Mouse (Mus musculus): ENCODE results near the gene Mvb12a. TPM values are rescaled to one million over a fixed set of nuclear protein-coding genes. Genes with fewer than 3 reads are reported as not detected.
A peak's percentile ranks its signal among the peaks of the same experiment; 100 is the strongest.
"Not testable (repeated sequence)": the region's sequence is repeated elsewhere in the genome, so short reads cannot be mapped to it uniquely, and the experiment has no call there.

Mvb12a gene
- polyA plus RNA-seq, 1 experiment from 2014 or later, result 133 TPM

DNA sequence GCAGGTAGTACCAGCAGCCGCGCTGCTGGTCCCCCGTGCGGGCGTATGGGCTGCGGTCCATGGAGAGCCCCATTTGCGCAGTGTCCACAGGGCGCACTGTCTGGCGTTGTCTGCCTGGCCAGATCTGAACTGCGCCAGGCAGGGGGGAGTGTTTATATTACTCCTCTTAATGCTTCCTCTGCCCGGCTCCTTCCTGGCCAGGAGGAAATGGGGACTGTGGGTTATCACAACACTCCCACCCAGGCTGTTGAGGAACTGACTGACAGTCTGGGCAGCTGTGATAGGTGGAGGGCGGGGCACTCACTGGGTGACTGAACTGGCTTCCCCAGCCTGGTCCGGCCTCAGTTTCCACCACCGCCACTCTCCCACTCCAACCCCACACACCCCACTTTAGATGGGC is 31.1 kb upstream of the Mvb12a start, which contains the start of gene Plvap:
Gene Plvap, minus strand, starts transcription at position 109 of the 400 bp plus-strand sequence.
- TF ChIP-seq CTCF (IDR thresholded peaks at IDR 0.05; ENCODE audit: low read depth), result no peak
- Histone ChIP-seq H3K4me2 (replicated peaks; ENCODE audit: low read depth) (no peak within 1 kb of the TSS), H3K4me3 (ENCODE audit: low read depth, low read length) (peak within 1 kb of the TSS; percentile 11; the same call in 1 of the 2 replicates), H3K36me3 (ENCODE audit: control insufficient read depth, insufficient read depth) (no peaks in the 10 kb centered on the region), H3K27ac (ENCODE audit: low read depth, low read length) (no peak within 1 kb of the TSS), H3K9me3 (ENCODE audit: control insufficient read depth) (no peaks in the 10 kb centered on the region), H3K4me1 (replicated peaks; ENCODE audit: control insufficient read depth, insufficient read depth, low read length) (no peaks in the 10 kb centered on the region), H3K9ac (ENCODE audit: low read depth, low read length) (no peak within 1 kb of the TSS), H3K27me3 (replicated peaks; ENCODE audit: control insufficient read depth, insufficient read depth, low read length) (peaks cover 23% of the 10 kb centered on the region)
- ATAC-seq, result no peak
- 33% methylated on average over 14 of the region's 14 CpGs for WGBS

DNA sequence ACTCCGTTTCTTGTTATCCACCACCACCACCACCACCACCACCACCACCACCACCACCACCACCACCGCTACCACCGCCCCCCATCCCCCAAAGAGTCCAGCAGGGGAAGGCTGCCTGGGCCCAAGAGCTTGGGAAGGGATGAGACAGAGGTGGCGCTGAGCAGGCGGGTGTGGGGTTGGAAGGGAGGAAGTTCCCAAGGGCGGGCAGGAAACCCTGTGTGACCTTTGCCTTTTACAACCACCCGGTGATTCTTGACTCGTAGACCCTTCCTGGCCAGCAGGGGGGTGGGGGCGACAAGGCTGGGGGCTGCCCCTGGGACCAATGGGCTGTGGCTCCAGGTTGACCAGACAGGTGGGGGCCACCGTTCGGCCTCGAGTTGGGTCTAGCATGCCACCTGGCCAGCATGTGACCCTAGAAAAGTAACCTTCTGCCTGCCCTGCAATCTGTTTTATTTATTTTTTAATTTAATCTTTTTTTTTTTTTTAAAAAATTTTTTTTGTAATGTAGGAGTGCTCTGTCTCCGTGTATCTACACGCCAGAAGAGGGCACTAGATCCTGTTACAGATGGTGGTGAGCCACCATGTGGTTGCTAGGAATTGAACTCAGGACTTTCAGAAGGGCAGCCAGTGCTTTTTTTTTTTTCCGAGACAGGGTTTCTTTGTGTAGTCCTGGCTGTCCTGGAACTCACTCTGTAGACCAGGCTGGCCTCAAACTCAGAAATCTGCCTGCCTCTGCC is 29.5 kb upstream of the Mvb12a start:
- no peak overlapping the region for H3K4me3 ChIP-seq (ENCODE audit: low read depth, low read length)
- H3K4me1 ChIP-seq (replicated peaks; ENCODE audit: control insufficient read depth, insufficient read depth, low read length), result no peaks in the 10 kb centered on the region
- no peaks in the 10 kb centered on the region for H3K36me3 ChIP-seq (ENCODE audit: control insufficient read depth, insufficient read depth)
- TF ChIP-seq CTCF (IDR thresholded peaks at IDR 0.05; ENCODE audit: low read depth), result 0 out of 2 replicates have a peak, but pooled peaks have one; percentile 15
- no peak overlapping the region for H3K9ac ChIP-seq (ENCODE audit: low read depth, low read length)
- H3K4me2 ChIP-seq (replicated peaks; ENCODE audit: low read depth), result no peak overlapping the region
- peaks cover 8% of the 10 kb centered on the region; the same call in 1 of the 2 replicates for H3K27me3 ChIP-seq (replicated peaks; ENCODE audit: control insufficient read depth, insufficient read depth, low read length)
- H3K27ac ChIP-seq (ENCODE audit: low read depth, low read length), result no peak overlapping the region
- 67% methylated on average over 15 of the region's 15 CpGs for WGBS
- H3K9me3 ChIP-seq (ENCODE audit: control insufficient read depth), result no peaks in the 10 kb centered on the region
- no peak for ATAC-seq

DNA sequence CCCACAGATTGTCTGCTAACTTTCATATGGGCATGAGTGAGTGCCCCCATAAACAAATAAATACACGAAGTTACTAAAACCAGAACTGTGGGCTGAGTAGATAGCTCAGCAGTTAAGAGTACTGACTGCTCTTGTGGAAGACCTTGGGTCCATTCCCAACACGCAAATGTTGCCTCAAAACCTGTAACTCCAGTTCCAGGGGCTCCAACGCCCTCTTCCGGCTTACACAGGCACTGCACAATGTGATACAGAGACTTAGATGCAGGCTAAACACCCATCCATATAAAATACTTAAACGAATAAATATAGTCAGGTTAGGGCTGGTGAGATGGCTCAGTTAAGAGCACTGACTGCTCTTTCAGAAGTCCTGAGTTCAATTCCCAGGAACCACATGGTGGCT is 27.7 kb upstream of the Mvb12a start:
- no peak for TF ChIP-seq CTCF (IDR thresholded peaks at IDR 0.05; ENCODE audit: low read depth)
- no peak overlapping the region for H3K4me2 ChIP-seq (replicated peaks; ENCODE audit: low read depth)
- H3K9ac ChIP-seq (ENCODE audit: low read depth, low read length), result no peak overlapping the region
- H3K27me3 ChIP-seq (replicated peaks; ENCODE audit: control insufficient read depth, insufficient read depth, low read length), result no peaks in the 10 kb centered on the region
- no peak for ATAC-seq
- 68% methylated on average over 5 of the region's 5 CpGs for WGBS
- H3K4me1 ChIP-seq (replicated peaks; ENCODE audit: control insufficient read depth, insufficient read depth, low read length), result no peaks in the 10 kb centered on the region
- H3K36me3 ChIP-seq (ENCODE audit: control insufficient read depth, insufficient read depth), result no peaks in the 10 kb centered on the region
- H3K4me3 ChIP-seq (ENCODE audit: low read depth, low read length), result no peak overlapping the region
- no peak overlapping the region for H3K27ac ChIP-seq (ENCODE audit: low read depth, low read length)
- no peaks in the 10 kb centered on the region for H3K9me3 ChIP-seq (ENCODE audit: control insufficient read depth)

- H3K4me1 ChIP-seq (replicated peaks; ENCODE audit: control insufficient read depth, insufficient read depth, low read length), result no peaks in the 10 kb centered on the region
- no peaks in the 10 kb centered on the region for H3K9me3 ChIP-seq (ENCODE audit: control insufficient read depth)
- H3K27me3 ChIP-seq (replicated peaks; ENCODE audit: control insufficient read depth, insufficient read depth, low read length), result no peaks in the 10 kb centered on the region; the same call in 1 of the 2 replicates
- H3K27ac ChIP-seq (ENCODE audit: low read depth, low read length), result no peak overlapping the region
- 12% methylated on average over 6 of the region's 6 CpGs for WGBS
- no peak overlapping the region for H3K4me3 ChIP-seq (ENCODE audit: low read depth, low read length)
- ATAC-seq, result no peak
- no peak overlapping the region for H3K9ac ChIP-seq (ENCODE audit: low read depth, low read length)
- TF ChIP-seq CTCF (IDR thresholded peaks at IDR 0.05; ENCODE audit: low read depth), result no peak
- H3K4me2 ChIP-seq (replicated peaks; ENCODE audit: low read depth), result no peak overlapping the region
- no peaks in the 10 kb centered on the region for H3K36me3 ChIP-seq (ENCODE audit: control insufficient read depth, insufficient read depth)
Observed at GRCm38 (mm10) chr8:71516786-71517185, 25.9 kb upstream of the Mvb12a start.

DNA sequence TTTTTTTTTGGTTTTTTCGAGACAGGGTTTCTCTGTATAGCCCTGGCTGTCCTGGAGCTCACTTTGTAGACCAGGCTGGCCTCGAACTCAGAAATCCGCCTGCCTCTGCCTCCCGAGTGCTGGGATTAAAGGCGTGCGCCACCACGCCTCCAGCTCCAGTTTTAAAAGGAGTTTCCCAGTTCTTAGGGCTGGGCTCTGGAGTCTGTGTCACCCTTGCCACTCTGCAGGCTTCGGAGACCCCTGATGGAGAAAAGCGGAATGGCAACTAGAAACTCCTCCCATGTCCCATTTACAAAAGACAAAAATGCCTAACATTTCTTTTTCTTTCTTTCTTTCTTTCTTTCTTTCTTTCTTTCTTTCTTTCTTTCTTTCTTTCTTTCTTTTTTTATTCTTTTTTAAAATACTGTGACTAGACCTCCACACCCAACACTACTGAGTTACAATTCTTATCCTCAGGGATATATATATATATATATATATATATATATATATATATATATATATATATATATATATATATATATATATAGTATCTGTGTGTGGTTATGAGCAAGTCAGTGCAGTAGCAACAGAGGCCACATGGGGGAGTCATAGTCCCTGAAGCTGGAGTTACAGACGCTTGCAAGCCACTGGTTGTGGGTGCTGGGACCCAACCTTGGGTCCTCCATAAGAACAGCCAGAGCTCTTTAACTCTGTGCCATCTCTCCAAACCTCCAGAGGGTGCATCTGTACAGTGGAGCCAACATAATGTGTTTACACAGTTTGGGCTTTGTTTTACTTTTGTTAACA is 23.5 kb upstream of the Mvb12a start:
- H3K4me3 ChIP-seq (ENCODE audit: low read depth, low read length); H3K36me3 ChIP-seq (ENCODE audit: control insufficient read depth, insufficient read depth); H3K9me3 ChIP-seq (ENCODE audit: control insufficient read depth); H3K9ac ChIP-seq (ENCODE audit: low read depth, low read length); H3K27me3 ChIP-seq (replicated peaks; ENCODE audit: control insufficient read depth, insufficient read depth, low read length); H3K4me1 ChIP-seq (replicated peaks; ENCODE audit: control insufficient read depth, insufficient read depth, low read length); ATAC-seq; H3K4me2 ChIP-seq (replicated peaks; ENCODE audit: low read depth); H3K27ac ChIP-seq (ENCODE audit: low read depth, low read length): not testable (repeated sequence)
- WGBS, result 37% methylated on average over 8 of the region's 10 CpGs
- TF ChIP-seq CTCF (IDR thresholded peaks at IDR 0.05; ENCODE audit: low read depth), result peak; percentile 74

GRCm38 (mm10) chr8:71521634-71522033 is 21.1 kb upstream of the Mvb12a start:
- Histone ChIP-seq H3K4me3 (ENCODE audit: low read depth, low read length) (no peak overlapping the region), H3K36me3 (ENCODE audit: control insufficient read depth, insufficient read depth) (no peaks in the 10 kb centered on the region), H3K4me2 (replicated peaks; ENCODE audit: low read depth) (peak overlapping the region; percentile 6; the same call in 1 of the 2 replicates), H3K27ac (ENCODE audit: low read depth, low read length) (no peak overlapping the region), H3K9ac (ENCODE audit: low read depth, low read length) (no peak overlapping the region), H3K4me1 (replicated peaks; ENCODE audit: control insufficient read depth, insufficient read depth, low read length) (no peaks in the 10 kb centered on the region), H3K9me3 (ENCODE audit: control insufficient read depth) (no peaks in the 10 kb centered on the region), H3K27me3 (replicated peaks; ENCODE audit: control insufficient read depth, insufficient read depth, low read length) (peaks cover 19% of the 10 kb centered on the region)
- TF ChIP-seq CTCF (IDR thresholded peaks at IDR 0.05; ENCODE audit: low read depth), result peak; percentile 99
- ATAC-seq, result peak; percentile 78
- WGBS, result 3% methylated on average over 17 of the region's 17 CpGs
